Mouse (Mus musculus) lung, postnatal 4 days (tissue): Measurements from ENCODE around the gene Slco4c1.

Experiments used
- DNase-seq, 2 experiments: peaks; one replicate each; pipeline ENCODE4 v3.0.0; 2021

The Slco4c1 gene

DNA sequence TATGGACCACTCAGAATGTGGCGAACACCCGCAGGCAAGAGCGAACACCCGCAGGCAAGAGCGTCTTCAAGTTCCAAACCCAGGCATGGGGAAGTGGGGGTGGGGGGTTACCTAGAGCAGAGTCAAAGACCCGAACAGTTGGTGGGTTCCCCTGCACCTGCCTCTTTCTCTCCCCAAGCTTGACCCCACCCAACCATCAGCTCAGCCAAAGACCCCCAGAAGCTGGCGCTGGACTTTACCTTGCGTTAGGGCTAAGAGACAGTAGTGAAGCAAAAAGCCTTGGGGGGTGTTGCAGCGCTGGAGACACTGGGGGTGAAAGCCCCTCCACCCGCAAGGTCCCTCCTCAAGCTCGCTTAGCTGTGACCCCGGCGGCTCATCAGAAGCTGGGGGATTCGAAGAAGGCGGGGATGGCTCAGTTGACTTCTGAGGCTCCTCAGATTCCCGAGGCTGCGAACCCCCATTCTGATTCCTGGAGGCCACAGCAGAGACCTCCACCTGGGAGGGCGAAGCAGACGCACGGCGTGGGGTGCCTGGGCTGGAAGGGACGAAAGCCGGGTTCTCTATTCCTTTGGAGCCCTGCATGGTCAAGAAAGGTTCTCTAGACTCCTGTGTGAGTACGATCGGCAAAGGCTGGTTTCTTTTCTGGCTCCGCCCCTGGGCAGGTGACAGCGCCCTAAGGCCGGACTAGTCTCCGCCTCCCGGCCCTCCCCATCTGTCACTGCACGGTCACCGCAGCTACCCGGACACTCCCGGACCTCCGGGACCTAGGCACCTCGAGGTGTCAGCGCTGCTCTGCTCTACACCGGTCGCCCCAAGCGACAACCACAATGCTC is at the start of gene Slco4c1:
Gene Slco4c1, minus strand, starts transcription at position 644 of the 833 bp plus-strand sequence.
- peak; percentile 71 to 81 for DNase-seq

DNA sequence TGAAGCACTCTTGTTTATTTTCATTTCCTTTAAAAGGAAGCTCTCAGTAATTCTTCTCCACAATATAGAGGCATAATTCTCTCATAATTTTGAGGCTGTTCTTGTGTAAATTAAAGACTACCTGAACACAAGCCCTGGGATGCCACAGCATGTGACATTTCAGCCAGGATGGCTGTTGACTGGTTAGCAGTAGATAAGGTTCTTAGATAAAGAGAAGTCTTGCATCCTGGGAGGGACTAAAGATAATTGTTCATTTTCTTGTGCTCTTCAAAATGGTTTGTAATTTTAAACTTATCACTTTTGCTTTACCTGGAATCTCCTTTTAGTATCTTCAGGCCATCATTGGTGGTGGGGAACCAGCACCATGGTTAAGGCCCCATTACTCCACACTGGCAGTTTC is 45.4 kb upstream of the Slco4c1 start:
- DNase-seq, result no peak

DNA sequence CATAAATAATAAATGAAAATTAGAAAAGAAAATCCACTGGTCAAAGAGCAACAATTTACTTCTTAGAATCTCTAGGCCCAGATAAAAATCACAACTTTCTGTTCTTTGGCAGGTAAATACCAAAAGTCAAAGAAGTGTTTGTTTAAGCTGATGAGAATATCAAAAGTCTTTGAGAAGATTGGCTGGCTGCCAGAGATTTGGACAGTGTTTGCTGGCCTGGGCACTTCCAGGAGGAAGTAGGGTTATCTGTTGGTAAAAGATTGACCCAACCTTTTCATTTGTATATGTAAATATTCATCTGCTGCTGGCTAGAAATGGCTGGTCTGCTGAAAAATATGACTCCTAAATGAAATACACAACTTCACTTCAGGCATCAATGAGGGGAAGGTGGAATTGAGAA is 11.8 kb upstream of the Slco4c1 start:
- DNase-seq, result no peak

GRCm38 (mm10) chr1:96878572-96878971 is 6.6 kb upstream of the Slco4c1 start:
- no peak for DNase-seq

DNA sequence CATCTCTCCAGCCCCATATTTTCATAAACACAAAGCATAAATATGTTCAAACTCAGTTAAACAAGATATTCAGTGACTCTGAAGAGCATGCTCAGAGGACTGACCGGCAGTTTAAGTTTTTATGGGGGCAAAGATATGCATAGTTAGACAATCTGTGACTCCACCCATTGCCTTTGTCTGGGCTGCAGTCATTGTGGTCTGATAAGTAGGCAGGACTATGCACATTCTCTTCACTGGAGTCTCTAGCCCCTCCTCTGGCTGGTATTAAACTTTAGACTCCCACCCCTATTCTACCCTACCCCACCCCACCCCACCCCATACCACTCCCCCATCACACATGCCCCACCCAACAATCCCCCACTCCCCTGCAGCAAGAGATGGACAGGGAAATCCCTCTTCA is 4.1 kb upstream of the Slco4c1 start:
- no peak for DNase-seq

DNA sequence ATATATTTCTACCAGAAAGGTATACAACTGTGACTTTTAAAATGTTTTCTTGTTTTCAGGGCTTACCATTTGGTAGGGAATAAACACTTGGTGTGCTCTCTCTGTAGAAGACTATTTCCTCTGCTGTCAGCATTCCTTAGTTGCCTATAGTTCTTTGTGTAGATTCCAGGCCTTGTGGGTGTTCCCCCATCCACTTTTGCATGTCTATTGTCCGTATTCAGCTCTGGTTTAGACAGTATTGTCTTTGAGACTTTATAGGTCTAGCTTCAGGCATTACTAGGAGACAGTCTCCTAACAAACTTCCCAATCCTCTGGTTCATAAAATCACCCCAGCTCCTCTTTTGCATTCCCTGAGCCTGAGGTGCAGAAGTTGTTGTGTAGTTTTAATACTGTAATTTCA is 2.7 kb upstream of the Slco4c1 start:
- no peak for DNase-seq

DNA sequence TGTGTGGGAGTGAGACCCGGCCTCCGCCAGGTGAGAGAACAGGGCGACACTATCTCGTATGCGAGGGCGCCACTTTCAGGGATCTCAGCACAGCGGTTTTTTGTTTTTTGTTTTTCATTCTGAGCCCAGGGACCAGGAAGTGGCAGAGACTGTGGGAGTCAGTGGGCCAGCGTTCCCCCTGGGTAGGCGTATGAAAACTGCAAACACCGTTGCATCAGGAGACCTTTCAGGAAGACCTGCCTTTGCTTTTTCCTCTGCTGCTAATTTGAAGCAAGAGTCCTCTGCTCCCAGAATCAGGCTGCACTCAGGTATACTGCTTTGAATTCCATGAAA is 356 bp upstream of the Slco4c1 start:
- DNase-seq, result no peak

DNA sequence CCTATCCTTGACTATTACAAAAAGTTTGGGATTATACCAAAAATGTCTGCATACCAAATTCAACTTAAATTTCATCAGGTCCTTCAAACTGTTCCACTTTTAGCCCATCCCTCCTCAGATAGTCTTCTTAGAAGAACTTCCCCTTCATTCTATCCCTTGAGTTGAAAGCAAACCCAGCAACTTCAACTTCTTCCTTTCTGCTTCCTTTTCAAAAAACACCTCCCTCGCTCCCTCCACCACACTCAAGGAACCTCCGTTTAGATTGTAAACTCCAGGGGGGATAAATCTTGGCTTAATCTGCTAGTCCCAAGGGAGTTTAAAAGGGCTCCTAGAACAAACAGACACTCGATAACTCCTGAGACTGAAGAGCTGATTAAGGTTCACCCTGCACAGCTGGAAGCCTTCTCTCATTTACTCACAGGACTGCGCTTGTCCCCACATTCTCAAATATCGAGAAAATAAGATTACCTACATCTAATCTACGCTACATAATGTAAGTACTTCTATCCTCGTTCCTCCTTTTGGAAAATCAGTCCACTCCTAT is 1.1 kb downstream of the Slco4c1 start:
- DNase-seq, result no peak

- DNase-seq, result no peak
Observed at GRCm38 (mm10) chr1:96868722-96869121, 3.2 kb downstream of the Slco4c1 start.

DNA sequence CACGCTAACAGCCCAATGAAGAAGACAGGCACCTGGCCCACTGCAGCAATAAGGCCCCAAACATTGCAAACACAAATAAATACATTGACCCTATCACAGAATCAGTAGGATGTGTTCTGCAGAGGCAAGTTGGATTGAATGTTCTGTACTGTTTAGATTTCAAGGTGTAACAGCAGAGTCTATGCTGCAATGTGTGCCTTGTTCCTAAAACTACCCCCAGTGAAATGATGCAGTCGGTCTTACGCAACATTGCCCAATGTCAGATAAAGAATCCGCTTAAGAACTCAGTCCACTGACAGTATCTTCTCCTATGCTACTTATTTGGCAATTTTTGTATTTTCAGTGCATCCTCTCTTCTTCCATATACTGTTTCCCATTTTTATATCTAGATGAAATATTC is 6.0 kb downstream of the Slco4c1 start:
- DNase-seq, result no peak

- DNase-seq, result no peak
Observed at GRCm38 (mm10) chr1:96864120-96864519, 7.9 kb downstream of the Slco4c1 start.

DNA sequence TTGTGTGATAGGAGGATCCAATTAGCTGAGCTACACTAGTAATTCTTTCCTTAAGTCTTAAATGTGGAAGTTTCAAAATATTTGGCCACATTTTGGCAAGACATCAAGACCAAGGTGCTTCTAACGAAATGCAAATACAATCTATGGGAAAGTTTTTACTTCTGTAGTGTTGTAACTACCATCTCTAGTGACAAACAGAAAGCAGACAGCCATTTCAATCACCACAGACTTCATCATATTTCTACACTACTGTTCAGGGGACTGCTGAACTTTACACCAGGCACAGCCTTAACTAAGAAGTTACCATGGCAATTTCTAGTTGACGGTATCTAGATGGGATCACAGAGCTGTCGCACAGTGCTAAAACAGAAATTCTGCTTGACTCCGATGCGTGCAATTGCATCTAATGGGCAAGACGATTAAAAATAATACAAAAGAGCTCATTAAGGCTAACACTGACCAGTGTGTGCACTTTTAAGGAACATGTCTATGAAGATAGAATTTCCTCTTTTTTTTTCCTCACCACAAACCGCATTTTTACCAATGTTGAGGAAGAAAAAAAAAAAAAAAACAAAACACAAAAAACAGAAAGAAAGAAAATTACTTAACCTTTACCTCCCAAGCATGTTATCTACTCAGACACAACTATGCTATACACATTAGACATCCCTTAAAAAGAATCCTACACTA is 11.8 kb downstream of the Slco4c1 start:
- no peak for DNase-seq

DNA sequence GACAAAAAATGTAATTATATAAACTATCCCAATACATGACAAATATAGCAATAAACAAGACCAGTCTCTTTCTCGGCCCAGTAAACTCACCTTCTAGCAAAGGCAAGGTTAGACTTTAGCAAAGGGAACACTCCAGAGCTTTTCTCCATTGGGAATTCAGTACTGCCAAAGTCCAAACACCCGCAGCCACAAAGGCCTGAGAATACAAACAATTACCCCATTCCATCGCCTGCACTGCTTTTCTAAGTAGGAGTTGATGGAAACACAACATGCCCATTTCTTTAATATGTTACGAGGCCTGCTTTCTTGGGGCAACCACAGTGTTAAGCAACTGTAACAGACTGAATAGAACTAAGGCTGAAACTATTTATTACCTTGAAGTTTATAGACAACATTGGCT is 18.4 kb downstream of the Slco4c1 start:
- no peak for DNase-seq

- no peak for DNase-seq
Observed at GRCm38 (mm10) chr1:96849101-96849500, 22.9 kb downstream of the Slco4c1 start.

GRCm38 (mm10) chr1:96848606-96849005 is 23.4 kb downstream of the Slco4c1 start:
- no peak for DNase-seq

DNA sequence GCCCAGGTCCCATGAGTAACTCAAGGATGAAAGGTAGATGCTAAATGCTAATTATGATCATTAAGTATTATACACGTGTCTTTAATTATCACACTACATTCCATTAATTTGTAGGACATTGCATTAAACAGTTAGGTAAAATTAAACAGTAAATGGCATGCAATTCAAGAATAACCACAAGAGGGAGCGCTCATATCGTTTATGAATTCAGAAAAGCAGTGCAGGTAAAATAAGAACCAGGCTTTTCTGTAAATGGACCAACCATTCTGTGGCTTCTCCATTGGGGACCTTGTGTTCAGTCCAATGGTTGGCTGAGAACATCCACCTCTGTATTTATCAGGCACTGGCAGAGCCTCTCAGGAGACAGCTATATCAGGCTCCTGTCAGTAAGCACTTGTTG is 25.2 kb downstream of the Slco4c1 start:
- no peak for DNase-seq

GRCm38 (mm10) chr1:96805287-96805727 is 66.7 kb downstream of the Slco4c1 start:
- DNase-seq, result peak; percentile 42 to 59

DNA sequence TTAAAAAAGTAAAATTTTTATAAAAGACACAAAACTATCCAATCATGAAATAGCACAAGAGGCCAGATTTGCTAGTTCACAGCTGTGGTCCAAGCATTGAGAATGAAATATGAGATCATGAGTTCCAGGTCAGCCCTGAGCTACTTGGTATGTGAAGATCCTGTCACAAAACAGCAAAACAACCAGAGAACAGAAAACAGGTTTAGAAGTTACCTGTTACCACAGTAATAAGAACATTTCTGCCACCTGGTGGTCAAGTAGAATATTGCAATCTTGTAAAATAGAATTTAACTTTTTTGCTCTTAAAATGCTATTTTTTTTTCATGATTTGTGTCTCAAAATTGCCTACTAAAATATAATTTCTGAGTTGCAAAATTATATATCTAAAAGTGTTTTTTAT is 70.4 kb downstream of the Slco4c1 start:
- no peak for DNase-seq

- DNase-seq, result no peak
Observed at GRCm38 (mm10) chr1:96794690-96795089, 77.3 kb downstream of the Slco4c1 start.

- no peak for DNase-seq
Observed at GRCm38 (mm10) chr1:96794290-96794689, 77.7 kb downstream of the Slco4c1 start.

DNA sequence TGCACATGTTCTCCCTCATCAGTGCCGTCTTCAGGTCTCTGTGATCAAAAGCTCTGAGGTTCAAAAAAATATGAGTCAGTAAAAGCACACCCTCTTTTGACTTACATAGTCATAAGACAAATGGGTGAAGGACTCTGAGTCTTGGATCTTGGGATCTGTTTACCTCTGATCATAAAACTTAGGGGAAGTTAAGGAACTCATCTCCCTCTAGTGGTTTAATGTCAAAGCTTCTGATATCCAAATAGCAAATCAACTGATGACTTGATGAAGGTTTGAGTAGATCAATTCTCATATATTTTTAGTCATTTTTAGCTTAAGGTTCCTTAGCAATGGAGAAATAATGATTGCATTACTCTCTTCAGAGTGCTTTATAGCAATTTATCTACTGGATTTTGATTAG is 82.7 kb downstream of the Slco4c1 start:
- no peak for DNase-seq

DNA sequence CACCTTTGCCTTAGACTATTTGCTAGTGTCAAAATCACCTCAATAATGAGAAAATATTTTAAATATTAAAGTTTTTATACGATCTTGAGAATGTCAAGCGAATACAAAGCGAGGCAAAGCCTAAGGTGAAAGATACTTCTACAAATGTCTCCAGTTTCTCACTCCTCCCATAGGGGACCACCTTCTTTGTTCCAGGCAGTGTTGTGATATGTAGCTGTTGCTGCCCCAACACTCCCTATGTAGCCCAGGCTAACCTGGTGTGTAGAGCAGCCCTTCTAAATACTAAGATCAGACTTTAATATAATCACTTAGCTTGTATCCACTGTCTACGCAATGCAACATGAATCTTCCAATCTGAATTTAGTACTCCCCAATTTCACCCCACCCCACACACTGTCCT is 97.8 kb downstream of the Slco4c1 start:
- no peak for DNase-seq

DNA sequence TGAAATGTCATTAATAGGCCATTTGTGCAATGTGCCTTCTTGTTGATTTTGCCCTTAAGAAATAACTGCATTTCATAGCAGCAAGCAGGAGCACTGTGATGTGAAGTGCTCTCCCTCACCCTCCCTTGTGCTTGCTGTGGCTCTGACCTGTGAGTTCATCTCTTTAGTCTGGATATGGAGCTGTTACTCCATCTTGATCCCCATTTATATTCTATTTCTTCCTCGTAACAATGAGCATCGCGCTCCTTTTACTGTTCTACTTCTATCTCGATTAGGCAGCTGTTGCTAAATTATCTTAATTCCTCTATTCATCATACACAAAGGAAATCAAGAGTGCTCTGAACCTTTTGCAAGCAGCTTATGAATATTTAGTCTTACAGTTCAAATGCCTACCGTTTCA is 98.3 kb downstream of the Slco4c1 start:
- DNase-seq, result no peak

- no peak for DNase-seq
Observed at GRCm38 (mm10) chr1:96770283-96770682, 101.7 kb downstream of the Slco4c1 start.
